Mouse (Mus musculus) CH12.LX (cell line): ENCODE results near the gene Pla2g5.
A peak's percentile ranks its signal among the peaks of the same experiment; 100 is the strongest.

Source experiments
- CTCF ChIP-seq, 2 experiments: IDR thresholded peaks in 1 of 2; conservative IDR thresholded peaks in 1 of 2; 2 replicates each; pipeline ENCODE4 v1.5.1; 2011 to 2012; ENCODE audit warnings: low read depth in 2 of 2, low read length in 2 of 2, improper control_type of control experiment in 1 of 2, inconsistent platforms in 1 of 2, mild to moderate bottlenecking in 1 of 2, moderate library complexity in 1 of 2
- E2F4 ChIP-seq: IDR thresholded peaks from 2 replicates; pipeline ENCODE4 v1.6.1; 2011; ENCODE audit warnings: low read depth, low read length, improper control_type of control experiment; ENCODE audit not compliant: insufficient replicate concordance
- EP300 ChIP-seq: IDR thresholded peaks from 2 replicates; pipeline ENCODE4 v1.6.1; 2011; ENCODE audit warnings: low read length, improper control_type of control experiment
- MAFK ChIP-seq: IDR thresholded peaks from 2 replicates; pipeline ENCODE4 v1.6.1; 2011; ENCODE audit warnings: low read length, improper control_type of control experiment; ENCODE audit not compliant: insufficient replicate concordance
- MAX ChIP-seq: IDR thresholded peaks from 2 replicates; pipeline ENCODE4 v1.6.1; 2011; ENCODE audit warnings: low read length, improper control_type of control experiment
- NELFE ChIP-seq: IDR thresholded peaks from 2 replicates; pipeline ENCODE4 v1.6.1; 2011; ENCODE audit warnings: low read depth, low read length, improper control_type of control experiment
- POLR2A ChIP-seq: IDR thresholded peaks from 2 replicates; pipeline ENCODE4 v1.6.1; 2011; ENCODE audit warnings: low read depth, mild to moderate bottlenecking, improper control_type of control experiment, low read length
- POLR2AphosphoS2 ChIP-seq: IDR thresholded peaks from 2 replicates; pipeline ENCODE4 v1.6.1; 2011; ENCODE audit warnings: low read depth, low read length, improper control_type of control experiment
- SMC3 ChIP-seq: IDR thresholded peaks from 2 replicates; pipeline ENCODE4 v1.6.1; 2011; ENCODE audit warnings: low read depth, low read length, improper control_type of control experiment
- TBP ChIP-seq: conservative IDR thresholded peaks from 2 replicates; pipeline ENCODE4 v1.6.1; 2011; ENCODE audit warnings: low read depth, low read length, improper control_type of control experiment
- TCF12 ChIP-seq: IDR thresholded peaks from 2 replicates; pipeline ENCODE4 v1.6.1; 2014; ENCODE audit warnings: low read depth, mild to moderate bottlenecking, inconsistent platforms, low read length, improper control_type of control experiment
- USF1 ChIP-seq: IDR thresholded peaks from 2 replicates; pipeline ENCODE4 v1.6.1; 2014; ENCODE audit warnings: low read depth, mild to moderate bottlenecking, inconsistent platforms, low read length, improper control_type of control experiment
- ZKSCAN1 ChIP-seq: IDR thresholded peaks from 2 replicates; pipeline ENCODE4 v1.6.1; 2012; ENCODE audit warnings: low read depth, inconsistent platforms, low read length, improper control_type of control experiment, borderline replicate concordance
- ZNF384 ChIP-seq: IDR thresholded peaks from 2 replicates; pipeline ENCODE4 v1.6.1; 2012; ENCODE audit warnings: low read depth, low read length, improper control_type of control experiment, inconsistent platforms

- TF ChIP-seq MAX (no peak), POLR2A (no peak), TBP (no peak), CTCF (conservative IDR thresholded peaks at IDR 0.05 in 1 of 2, IDR thresholded peaks at IDR 0.05 in 1 of 2; ENCODE audit: low read depth in 2 of 2, low read length in 2 of 2) (no peak), ZNF384 (no peak), EP300 (no peak), TCF12 (no peak), E2F4 (no peak), USF1 (no peak), NELFE (no peak), SMC3 (no peak), POLR2AphosphoS2 (no peak), ZKSCAN1 (no peak), MAFK (peak; percentile 21; the same call in 1 of the 2 replicates)
These were observed 77.1 kb downstream of the Pla2g5 start for GRCm38 (mm10) chr4:138786141-138786540.
